Mouse (Mus musculus): ENCODE data around the gene Rita1.

The Rita1 gene

DNA sequence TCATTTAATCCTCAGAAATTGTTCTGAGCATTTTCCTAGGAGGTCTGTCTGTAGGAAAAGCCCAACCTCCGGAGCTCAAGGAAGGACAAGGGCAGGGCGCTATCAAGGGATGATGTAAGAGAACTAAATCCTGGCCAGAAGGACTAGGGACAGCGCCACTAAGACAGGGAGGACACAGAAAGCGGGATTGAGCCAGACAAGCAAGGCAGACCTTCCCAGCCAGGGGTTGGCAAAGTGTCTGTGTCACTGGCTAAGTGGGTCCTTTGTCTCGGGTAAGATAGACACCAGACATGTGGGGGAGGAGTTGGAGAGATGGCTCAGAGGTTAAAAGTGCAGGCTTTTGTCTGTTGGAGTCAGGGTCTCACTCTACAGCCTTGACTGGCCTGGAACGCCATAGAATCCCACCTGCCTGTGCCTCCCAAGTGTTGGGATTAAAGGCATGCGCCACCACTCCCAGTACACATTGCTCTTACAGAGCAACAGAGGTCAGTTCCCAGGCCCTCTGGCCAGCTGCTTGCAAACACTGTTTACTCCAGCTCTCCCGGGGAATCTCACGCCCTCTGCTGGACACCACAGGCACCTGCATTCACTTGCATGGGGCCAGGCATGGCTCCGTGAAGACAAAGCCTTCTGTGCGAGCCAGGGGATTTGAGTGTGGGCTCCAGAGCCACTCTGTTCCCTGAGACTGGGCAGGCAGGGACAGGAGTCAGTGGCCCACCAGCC lies 11.3 kb downstream of the Rita1 start:
- no peak for DNase-seq

DNA sequence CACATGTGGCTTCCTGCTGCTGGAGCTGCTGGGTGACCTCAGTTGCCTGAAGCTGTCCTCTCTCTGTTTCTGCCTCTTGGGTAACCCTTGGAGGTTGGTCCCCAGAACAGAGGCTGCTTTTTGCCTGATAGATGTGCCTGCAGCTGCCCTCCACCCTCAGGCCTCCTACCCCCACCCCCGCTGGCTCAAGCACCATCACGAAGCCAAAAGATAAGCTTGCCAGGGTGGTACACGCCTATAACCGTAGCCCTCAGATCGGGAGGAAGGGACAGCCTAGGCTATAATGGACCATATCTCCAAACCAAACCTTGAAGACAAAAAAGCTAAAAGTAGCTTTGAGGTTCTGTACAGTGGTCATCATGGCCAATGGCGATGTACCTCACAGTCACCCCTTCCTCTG lies 12.8 kb downstream of the Rita1 start:
- no peak for DNase-seq

DNA sequence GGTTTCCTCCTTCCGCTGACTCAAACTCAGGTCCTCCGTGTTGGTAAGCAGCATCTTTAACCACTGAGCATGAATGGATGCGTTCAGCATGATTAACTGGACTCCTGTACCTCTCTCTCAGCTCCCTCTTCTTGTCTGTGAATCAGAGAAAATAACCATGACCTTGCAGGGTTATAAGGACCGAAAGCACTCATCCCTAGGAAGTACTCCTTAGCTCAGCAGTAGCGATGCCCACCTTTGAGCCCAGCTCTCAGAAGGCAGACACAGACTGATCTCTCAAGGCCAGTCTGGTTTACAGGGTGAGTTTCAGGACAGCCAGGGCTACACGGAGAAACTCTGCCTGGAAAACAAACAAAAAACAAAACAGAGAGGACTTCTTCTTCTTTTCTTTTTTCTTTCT lies 17.9 kb downstream of the Rita1 start:
- no peak for DNase-seq

DNA sequence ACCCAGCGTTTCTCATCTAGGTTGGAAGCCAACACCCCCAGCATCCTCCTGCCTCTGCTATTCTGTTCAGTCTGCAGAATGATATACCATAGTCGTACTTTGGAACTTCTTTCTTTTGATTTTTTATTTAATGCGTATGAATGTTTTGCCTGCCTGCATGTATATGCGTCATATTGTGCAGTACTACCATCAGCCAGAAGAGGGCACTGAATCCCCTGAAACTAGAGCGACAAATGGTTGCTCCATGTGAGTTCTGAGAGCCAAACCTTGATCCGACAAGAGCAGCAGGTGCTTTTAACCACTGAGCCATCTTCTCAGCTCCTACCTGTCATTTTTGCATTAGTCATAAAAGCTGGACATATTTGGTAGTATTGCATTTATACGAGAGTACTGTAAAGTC lies 20.2 kb downstream of the Rita1 start:
- DNase-seq = no peak

DNA sequence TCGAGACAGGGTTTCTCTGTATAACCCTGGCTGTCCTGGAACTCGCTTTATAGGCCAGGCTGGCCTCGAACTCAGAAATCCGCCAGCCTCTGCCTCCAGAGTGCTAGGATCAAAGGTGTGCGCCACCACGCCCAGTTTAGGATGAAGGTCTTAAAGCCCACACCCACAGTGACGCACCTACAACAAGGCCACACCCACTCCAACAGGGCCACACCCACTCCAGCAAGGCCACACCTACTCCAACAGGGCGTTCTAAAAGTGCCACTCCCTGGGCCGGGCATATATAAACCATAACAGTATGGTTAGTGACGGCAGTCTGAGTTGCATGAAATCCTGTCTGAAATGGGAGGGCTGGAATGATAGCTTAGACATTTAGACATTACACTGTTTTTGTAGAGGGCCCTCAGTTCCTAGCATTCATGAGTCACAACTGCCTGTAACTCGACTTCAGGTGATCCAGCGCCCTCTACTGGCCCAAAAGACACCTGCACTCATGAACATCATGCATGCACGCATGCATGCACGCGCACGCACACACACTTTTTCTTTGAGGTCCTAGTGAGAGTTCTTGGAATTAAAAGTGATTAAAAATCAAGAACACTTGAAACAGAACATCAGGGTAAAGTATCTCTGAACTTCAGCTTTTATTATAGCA lies 21.9 kb downstream of the Rita1 start:
- DNase-seq = no peak

GRCm38 (mm10) chr5:120588569-120589094 lies 23.8 kb downstream of the Rita1 start, which contains the start of the genes Tpcn1 and Iqcd:
Gene Tpcn1, minus strand, starts transcription at chr5:120588673.
Gene Iqcd, plus strand, starts transcription at chr5:120589016.
- DNase-seq = peak; percentile 100

GRCm38 (mm10) chr5:120587940-120588568 lies 24.3 kb downstream of the Rita1 start:
- no peak for DNase-seq

- no peak for DNase-seq
Observed at GRCm38 (mm10) chr5:120587616-120587926, 24.8 kb downstream of the Rita1 start.

- peak; percentile 48 for DNase-seq
Observed at GRCm38 (mm10) chr5:120586741-120587615, 25.4 kb downstream of the Rita1 start.

- no peak for DNase-seq
Observed at GRCm38 (mm10) chr5:120584968-120585367, 27.4 kb downstream of the Rita1 start.

DNA sequence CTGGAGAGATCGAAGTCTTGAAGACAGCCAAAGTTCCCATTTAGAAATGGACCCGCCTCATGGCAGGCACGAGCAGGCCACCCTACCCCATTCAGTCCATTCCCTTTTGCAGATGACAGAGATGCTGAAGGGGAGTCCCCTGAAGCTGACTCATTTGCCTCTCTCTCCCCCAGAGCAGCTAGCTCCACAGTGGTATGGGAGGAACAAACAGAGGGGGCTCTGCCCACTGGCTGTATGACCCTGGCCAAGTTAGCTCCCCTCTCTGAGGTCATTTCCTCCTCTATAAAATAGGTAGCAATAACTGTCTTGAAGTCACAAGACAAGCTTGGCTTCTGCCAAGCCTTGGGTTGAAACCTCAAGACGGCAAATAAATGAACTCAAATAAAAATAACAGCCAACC lies 28.9 kb downstream of the Rita1 start:
- no peak for DNase-seq

DNA sequence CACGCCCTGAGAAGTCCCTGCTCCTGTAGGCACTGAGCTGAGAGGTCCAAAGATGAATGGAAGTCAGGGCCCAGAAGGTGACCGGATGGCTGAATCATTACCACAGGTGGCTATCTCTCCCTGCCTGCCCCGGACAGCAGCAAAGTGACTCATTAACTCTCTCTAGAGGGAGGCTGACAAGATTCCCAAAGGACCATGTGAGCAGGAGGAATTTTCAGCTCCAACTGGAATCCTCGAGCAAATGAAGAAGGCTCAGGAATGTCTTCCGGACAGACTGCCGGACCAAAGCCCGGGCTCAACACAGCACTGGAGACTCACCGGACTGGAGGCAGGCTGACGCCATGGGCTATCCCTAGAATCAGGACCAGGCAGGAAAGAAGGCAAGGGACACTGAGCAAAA lies 30.4 kb downstream of the Rita1 start:
- no peak for DNase-seq

DNA sequence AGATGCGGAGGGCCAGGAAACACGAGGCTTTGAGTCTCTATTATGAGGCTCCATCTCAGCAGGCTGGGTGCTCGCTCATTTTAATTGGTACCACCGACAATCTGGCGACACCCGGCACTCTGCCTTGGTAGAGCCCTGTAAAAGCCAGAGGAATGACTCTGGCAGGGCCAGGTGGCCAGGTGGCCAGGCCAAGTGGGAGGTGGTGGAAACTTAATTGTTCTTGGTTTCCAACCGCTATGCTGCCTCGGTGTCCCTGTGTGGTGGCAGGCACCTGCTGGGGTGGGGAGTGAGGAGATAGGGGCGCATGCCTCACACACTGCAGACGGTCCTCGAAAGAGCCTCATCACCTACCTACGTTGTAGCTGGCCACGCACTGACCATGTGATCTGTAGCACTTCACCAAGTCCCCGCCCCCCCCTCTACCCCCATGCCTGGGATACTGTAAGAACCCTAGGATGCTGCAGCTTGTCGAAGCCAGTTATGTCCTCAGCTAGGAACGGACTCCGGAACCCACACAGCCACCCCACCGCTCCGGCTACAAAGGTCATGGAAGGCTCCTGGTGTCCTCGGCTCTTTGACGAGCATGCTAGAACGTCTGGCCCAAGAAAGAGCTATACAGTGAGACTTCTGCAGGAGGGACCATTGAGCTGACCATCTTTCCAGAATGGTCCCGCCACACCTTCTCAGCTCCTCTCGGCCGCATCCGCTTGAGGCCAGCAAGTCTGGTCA lies 32.3 kb downstream of the Rita1 start:
- DNase-seq = no peak

DNA sequence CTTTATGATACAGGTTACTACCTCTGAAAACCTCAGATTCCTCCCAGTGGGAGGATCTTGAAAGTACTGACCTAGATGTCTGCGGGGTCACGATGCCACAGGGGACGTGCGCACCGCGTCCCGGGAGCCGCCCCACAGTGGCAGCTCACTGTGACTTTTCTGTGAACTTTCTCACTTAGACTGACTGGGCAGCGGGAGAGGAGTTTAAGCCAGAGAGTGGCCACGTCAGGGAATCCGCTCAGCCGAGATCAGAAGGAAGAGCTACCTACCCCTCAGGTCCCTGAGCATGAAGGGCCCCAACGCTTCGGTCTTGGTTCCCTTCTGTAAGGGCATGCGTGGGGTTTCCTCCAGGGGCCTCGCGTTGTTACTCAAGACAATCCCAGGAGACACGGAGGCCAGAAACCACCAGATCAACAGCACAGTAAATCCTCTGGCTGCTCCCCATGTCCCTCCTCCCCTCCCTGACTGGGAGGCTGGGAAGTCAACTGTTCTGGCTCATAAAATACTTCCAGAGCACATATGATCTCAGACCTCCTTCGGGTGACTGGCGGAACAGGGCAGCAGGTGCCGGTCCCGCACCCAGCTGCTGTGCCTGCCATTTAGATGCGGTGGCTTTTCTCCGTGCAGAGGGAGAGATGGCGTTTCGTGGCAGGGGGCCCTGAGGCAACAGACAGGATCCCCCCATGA lies 33.0 kb downstream of the Rita1 start:
- no peak for DNase-seq

DNA sequence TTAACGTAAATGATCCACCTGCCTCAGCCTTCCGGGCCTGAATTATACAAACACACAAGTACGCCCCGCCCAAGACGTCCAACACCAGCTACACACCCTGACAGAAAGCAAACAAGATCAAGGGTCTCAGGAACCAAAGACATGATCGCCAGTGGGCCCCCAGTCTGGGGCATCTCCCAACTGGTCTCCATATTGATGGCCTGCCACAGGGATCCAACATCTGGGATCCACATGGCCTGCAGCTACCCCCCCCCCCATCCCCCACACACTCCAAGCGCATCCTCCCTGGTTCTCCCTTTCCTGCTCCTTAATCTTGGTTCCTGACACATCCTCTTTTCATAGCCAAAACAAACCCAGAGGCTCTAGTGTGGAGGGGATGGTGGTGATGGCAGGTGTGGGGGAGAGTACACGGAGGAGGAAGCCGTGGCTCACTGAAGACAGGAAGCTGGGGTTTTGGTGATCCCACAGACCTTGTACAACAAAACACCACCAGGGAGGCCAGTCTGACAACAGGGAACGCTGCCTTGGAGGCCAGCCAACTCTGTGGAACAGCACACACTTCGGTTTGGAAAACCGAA lies 33.8 kb downstream of the Rita1 start:
- DNase-seq = no peak

DNA sequence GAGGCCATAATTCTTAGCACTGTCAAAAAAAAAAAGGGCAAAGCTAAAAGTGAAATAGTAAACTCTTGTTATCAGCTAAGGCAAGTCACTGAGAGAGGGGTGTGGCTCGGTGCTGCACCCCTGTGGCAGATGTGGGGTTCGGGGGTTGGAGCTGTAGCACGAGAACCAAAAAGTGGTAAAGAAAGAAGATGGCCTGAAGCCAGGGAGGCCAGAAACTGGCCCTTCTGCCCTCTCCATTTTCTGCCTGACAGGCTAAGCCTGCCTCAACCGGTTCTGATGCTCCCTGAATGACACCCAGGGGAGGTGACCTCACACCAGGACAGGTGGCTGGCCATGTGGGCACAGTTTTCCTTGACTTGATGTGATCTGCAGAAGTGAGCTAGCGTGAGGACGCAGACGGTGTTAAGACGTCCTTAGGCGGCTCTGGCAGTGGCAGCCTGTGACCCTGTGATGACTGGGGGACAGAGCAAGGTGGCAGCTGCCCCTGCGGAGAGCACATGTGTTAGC lies 34.4 kb downstream of the Rita1 start:
- no peak for DNase-seq

DNA sequence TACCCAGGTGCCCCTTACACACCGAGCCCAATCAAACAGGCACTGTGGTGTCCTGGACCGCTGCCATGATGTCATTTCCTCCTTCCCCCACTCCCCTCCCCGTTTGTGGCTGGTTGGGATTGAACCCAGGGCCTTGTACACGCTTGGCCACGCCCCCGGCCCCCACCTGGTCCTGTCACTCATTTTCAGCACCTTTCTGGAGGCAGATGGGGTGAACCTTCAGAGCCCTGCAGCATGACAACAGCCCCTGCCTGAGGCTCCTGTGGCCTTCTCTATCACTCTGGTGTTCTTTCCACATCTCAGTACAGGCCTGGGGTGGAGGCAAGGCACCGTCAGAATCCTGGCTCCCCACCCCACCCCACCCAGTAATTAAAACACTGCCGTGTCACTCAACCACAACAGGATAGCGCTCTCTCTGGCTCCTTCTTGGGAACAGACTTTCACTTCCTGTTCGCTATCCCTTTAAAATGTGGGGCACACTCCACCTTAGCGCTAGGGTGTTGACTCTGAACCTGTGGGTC lies 35.5 kb downstream of the Rita1 start:
- DNase-seq = no peak

DNA sequence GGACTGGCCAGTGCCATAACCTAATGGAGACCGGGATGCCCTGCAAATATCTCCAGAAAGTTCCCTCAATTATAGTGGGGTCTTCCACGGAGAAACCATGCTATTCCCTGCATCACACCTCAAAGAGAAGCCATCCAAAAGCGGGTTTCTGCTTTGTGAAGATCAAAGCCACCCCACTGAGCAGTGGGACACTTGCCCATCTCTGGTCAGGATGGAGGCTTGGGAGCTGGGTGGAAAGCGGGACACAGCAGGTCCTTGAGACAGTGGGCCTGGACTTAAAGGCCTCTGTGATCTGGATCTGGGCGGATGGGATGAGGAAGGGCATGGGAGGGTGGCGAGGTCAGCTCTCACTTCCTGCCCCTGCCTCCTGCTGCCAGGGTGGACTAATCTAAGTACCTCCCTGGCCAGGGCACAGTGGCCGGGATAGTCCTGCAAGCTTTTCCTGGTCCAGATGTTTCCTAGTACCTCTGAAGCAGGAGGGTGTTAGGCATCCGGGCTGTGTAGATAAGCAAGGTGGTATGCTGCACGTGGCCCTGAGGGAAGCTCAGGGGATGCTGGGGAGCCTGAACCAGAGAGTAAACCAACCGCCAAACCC lies 37.8 kb downstream of the Rita1 start:
- DNase-seq = no peak

DNA sequence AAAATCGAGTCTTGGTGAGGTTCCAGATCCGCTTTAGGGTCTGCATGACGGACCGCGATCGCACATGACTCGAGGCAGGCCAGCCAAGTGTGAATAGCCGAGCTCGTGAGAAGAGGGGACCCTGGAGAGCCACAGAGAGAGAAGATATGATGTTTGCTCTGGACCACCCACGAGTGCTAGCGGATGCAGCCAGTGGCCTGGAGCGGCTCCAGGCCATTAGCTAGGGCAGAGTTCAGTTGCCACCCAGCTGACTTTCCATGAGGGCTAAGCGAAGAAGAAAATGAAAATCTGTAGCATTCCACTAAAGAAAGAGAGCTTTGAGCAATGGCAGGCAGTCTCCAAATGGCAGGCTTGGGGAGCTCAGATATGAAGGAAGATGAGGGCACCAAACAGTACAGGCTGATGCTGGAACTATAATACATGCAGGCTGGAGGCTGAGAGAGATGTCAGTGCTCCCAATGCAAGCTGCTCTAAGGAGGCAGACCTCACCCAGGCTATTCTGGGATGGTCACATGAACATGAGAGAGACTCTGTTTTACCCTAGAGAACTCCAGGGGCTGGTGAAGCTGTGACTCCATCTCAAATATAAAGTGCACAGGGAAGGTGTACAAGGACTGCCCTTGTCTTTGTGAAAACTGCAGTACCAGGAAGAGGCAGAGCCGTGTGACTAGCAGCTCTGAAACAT lies 41.2 kb downstream of the Rita1 start:
- no peak for DNase-seq

Data from layer of hippocampus, adult 9-11 months (tissue).